Mouse (Mus musculus) adrenal gland, postnatal 25 days (tissue): ENCODE results near the gene Folr2. TPM values are rescaled to one million over a fixed set of nuclear protein-coding genes. Genes with fewer than 3 reads are reported as not detected.

Experiments
- DNase-seq: peaks from one replicate; pipeline ENCODE4 v3.0.0; 2021; ENCODE audit warnings: mixed read lengths
- microRNA-seq, 2 experiments: library from miRNA; unstranded; fragments of <30 nt; microRNA quantifications; one replicate each; pipeline ENCODE4 v1.2.0; 2021
- total RNA-seq: library from RNA; stranded (reverse); gene quantifications from 2 replicates; pipeline ENCODE4 v1.2.3, GENCODE M21; 2021

The Folr2 gene
- total RNA-seq, 1 experiment from 2014 or later, result 1.5 TPM

GRCm38 (mm10) chr7:101823758-101824630, 33.0 kb downstream of the Folr2 start:
- DNase-seq, result no peak

GRCm38 (mm10) chr7:101822836-101823757, 33.9 kb downstream of the Folr2 start:
- DNase-seq, result peak; percentile 59

- DNase-seq, result peak; percentile 59
These were observed 35.2 kb downstream of the Folr2 start for GRCm38 (mm10) chr7:101821571-101822501.

GRCm38 (mm10) chr7:101820295-101821030, 36.5 kb downstream of the Folr2 start:
- DNase-seq, result no peak

GRCm38 (mm10) chr7:101817861-101818401, 39.1 kb downstream of the Folr2 start, which contains the start of gene Phox2a:
Phox2a (plus strand) TSS chr7:101818313.
- DNase-seq, result peak; percentile 47

Small RNA genes within 50 kb of the gene (microRNA-seq; reads per million reads assigned to microRNA genes)
- gene Gm22655, result 0 reads per million in 2 experiments

Other genes with a start within 250 kb of the Folr2 start
- gene Clpb, start 193.6 kb downstream of the Folr2 start, total RNA-seq, result 68.3 and 75.5 TPM in 2 replicates
- gene Phox2a, start 38.9 kb downstream of the Folr2 start, total RNA-seq, result 17.1 and 33.0 TPM in 2 replicates
- 101 and 110 TPM in 2 replicates for gene Inppl1, start 19.0 kb downstream of the Folr2 start, total RNA-seq
- gene Anapc15, start 6.5 kb upstream of the Folr2 start, total RNA-seq, result 26.7 and 41.7 TPM in 2 replicates
- 6.8 and 7.9 TPM in 2 replicates for gene Folr1, start 13.6 kb upstream of the Folr2 start, total RNA-seq
- gene Lamtor1, start 48.7 kb upstream of the Folr2 start, total RNA-seq, result 99.9 and 103 TPM in 2 replicates
- not detected in 2 replicates for gene Tomt, start 49.2 kb upstream of the Folr2 start, total RNA-seq
- 13.3 and 17.2 TPM in 2 replicates for gene Lrrc51, start 76.7 kb upstream of the Folr2 start, total RNA-seq
- 168 and 210 TPM in 2 replicates for gene Numa1, start 76.9 kb upstream of the Folr2 start, total RNA-seq
- 7.4 and 8.9 TPM in 2 replicates for gene Il18bp, start 161.5 kb upstream of the Folr2 start, total RNA-seq
- gene Rnf121, start 208.3 kb upstream of the Folr2 start, total RNA-seq, result 28.5 and 34.7 TPM in 2 replicates
- gene Xndc1, start 208.3 kb upstream of the Folr2 start, total RNA-seq, result 18.0 and 19.9 TPM in 2 replicates
- 0.33 and 1.9 TPM in 2 replicates for gene Xntrpc, start 208.5 kb upstream of the Folr2 start, total RNA-seq
- gene Trpc2, start 225.9 kb upstream of the Folr2 start, total RNA-seq, result 0.67 TPM in 1 of 2 replicates, not detected in the other
- gene Art1, start 244.5 kb upstream of the Folr2 start, total RNA-seq, result not detected in 2 replicates